Mouse (Mus musculus): Measurements from ENCODE around the gene Sh2d5. TPM values are rescaled to one million over a fixed set of nuclear protein-coding genes. Genes with fewer than 3 reads are reported as not detected.

Sh2d5 gene
- polyA plus RNA-seq, 1 experiment from 2014 or later = 6.8 TPM

GRCm38 (mm10) chr4:138267869-138268268, 17.7 kb downstream of the Sh2d5 start:
- no peak overlapping the region for H3K4me3 ChIP-seq
- 90% methylated on average over 10 of the region's 10 CpGs for WGBS
- H3K4me1 ChIP-seq = peaks cover 5% of the 10 kb centered on the region
- ATAC-seq (replicated peaks) = no peak
- no peaks in the 10 kb centered on the region for H3K9me3 ChIP-seq
- no peak overlapping the region for H3K9ac ChIP-seq (replicated peaks)
- no peaks in the 10 kb centered on the region for H3K36me3 ChIP-seq
- H3K27me3 ChIP-seq = peaks cover 6% of the 10 kb centered on the region; the same call in 1 of the 2 replicates
- no peak overlapping the region for H3K4me2 ChIP-seq (replicated peaks)
- H3K27ac ChIP-seq (replicated peaks) = no peak overlapping the region

DNA sequence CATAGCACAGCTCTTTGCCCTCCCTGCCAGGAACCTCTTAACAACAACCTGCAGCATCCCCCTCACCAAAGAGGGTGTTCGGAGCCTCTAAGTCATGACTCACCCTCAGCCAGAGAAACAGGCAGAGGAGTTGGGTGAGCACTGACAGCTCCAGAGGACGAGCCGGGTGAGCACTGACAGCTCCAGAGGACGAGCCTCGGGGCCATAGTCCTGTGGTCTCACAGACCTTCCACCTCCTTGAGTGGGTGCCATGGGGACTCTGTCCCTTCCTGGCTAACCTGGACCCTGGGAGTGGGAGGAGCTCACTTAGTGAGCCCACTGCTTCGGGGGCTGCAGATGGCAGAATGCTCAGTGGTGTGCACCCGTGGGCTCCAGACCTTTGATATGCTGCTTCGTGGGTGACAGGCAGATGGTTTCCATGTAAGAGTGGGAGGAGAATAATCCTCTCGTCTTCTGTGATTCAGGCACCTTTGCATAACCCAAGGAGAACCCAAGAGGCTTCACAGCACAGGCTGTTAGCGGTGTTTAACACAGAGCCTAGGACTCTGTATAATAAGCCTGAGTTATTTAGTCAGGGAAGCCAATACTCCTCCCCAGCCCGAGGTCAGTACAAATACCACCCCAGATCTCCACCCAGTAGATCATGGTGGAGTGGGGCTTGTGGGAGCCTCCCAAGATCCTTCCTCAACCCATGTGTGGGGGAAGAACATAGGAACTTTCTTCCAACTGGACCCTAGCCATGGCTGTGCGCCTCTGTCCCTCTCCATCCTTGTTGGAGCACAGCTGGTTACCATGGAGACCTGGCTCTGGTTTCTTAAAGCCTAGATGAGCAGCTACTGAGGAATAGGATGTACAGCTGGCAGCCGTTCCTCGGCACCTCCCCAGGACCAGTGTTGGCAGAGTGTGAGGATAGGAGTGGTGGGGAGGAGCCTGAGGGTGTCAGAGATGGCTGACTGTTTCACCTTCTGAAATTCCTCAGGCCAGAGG, 22.1 kb downstream of the Sh2d5 start:
- Histone ChIP-seq H3K27ac (replicated peaks) (no peak overlapping the region), H3K9ac (replicated peaks) (no peak overlapping the region)
- WGBS = 67% methylated on average over 14 of the region's 14 CpGs

GRCm38 (mm10) chr4:138278346-138278745, 28.1 kb downstream of the Sh2d5 start:
- H3K4me3 ChIP-seq = no peak overlapping the region
- no peaks in the 10 kb centered on the region for H3K4me1 ChIP-seq
- no peaks in the 10 kb centered on the region for H3K9me3 ChIP-seq
- H3K27me3 ChIP-seq = no peaks in the 10 kb centered on the region
- H3K27ac ChIP-seq (replicated peaks) = no peak overlapping the region
- ATAC-seq (replicated peaks) = no peak
- 83% methylated on average over 7 of the region's 7 CpGs for WGBS
- H3K9ac ChIP-seq (replicated peaks) = no peak overlapping the region
- H3K4me2 ChIP-seq (replicated peaks) = no peak overlapping the region
- H3K36me3 ChIP-seq = no peaks in the 10 kb centered on the region

More for the DNA sequence above, 22.1 kb downstream of the Sh2d5 start:
- Histone ChIP-seq H3K4me3 (no peak overlapping the region), H3K9me3 (no peaks in the 10 kb centered on the region), H3K36me3 (no peaks in the 10 kb centered on the region), H3K4me1 (peaks cover 6% of the 10 kb centered on the region), H3K4me2 (replicated peaks) (no peak overlapping the region), H3K27me3 (no peaks in the 10 kb centered on the region)
- 0 out of 2 replicates have a peak, but pooled peaks have one; percentile 43 for ATAC-seq (replicated peaks)

- H3K27ac ChIP-seq (replicated peaks) = no peak overlapping the region
- H3K9me3 ChIP-seq = no peaks in the 10 kb centered on the region
- no peaks in the 10 kb centered on the region for H3K36me3 ChIP-seq
- 0 out of 2 replicates have a peak, but pooled peaks have one; percentile 35 for ATAC-seq (replicated peaks)
- 23% methylated on average over 4 of the region's 4 CpGs for WGBS
- H3K27me3 ChIP-seq = no peaks in the 10 kb centered on the region
- H3K4me2 ChIP-seq (replicated peaks) = no peak overlapping the region
- no peak overlapping the region for H3K9ac ChIP-seq (replicated peaks)
- H3K4me1 ChIP-seq = no peaks in the 10 kb centered on the region
- no peak overlapping the region for H3K4me3 ChIP-seq
These were observed 32.6 kb downstream of the Sh2d5 start for GRCm38 (mm10) chr4:138282834-138283233.

GRCm38 (mm10) chr4:138286411-138286810, 36.2 kb downstream of the Sh2d5 start:
- Histone ChIP-seq H3K4me3 (no peak overlapping the region), H3K27ac (replicated peaks) (no peak overlapping the region), H3K9me3 (no peaks in the 10 kb centered on the region), H3K4me1 (no peaks in the 10 kb centered on the region), H3K4me2 (replicated peaks) (no peak overlapping the region), H3K27me3 (no peaks in the 10 kb centered on the region), H3K9ac (replicated peaks) (no peak overlapping the region), H3K36me3 (no peaks in the 10 kb centered on the region)
- ATAC-seq (replicated peaks) = no peak
- 89% methylated on average over 12 of the region's 12 CpGs for WGBS

- Histone ChIP-seq H3K9me3 (no peaks in the 10 kb centered on the region), H3K27me3 (no peaks in the 10 kb centered on the region), H3K4me3 (no peak overlapping the region), H3K36me3 (no peaks in the 10 kb centered on the region), H3K4me2 (replicated peaks) (no peak overlapping the region), H3K27ac (replicated peaks) (no peak overlapping the region), H3K9ac (replicated peaks) (no peak overlapping the region), H3K4me1 (peaks cover 5% of the 10 kb centered on the region; the same call in 1 of the 2 replicates)
- 91% methylated on average over 7 of the region's 7 CpGs for WGBS
- ATAC-seq (replicated peaks) = no peak
These were observed 38.5 kb downstream of the Sh2d5 start for GRCm38 (mm10) chr4:138288691-138289090.

GRCm38 (mm10) chr4:138292028-138292427, 41.8 kb downstream of the Sh2d5 start:
- ATAC-seq (replicated peaks) = no peak
- WGBS = 89% methylated on average over 13 of the region's 13 CpGs
- Histone ChIP-seq H3K36me3 (no peaks in the 10 kb centered on the region), H3K27me3 (no peaks in the 10 kb centered on the region), H3K4me2 (replicated peaks) (no peak overlapping the region), H3K27ac (replicated peaks) (no peak overlapping the region), H3K9me3 (no peaks in the 10 kb centered on the region), H3K4me1 (peaks cover 6% of the 10 kb centered on the region; the same call in 1 of the 2 replicates), H3K9ac (replicated peaks) (no peak overlapping the region), H3K4me3 (no peak overlapping the region)

GRCm38 (mm10) chr4:138293261-138293948, 43.2 kb downstream of the Sh2d5 start:
- no peaks in the 10 kb centered on the region for H3K27me3 ChIP-seq
- no peaks in the 10 kb centered on the region for H3K36me3 ChIP-seq
- H3K9ac ChIP-seq (replicated peaks) = no peak overlapping the region
- H3K4me2 ChIP-seq (replicated peaks) = 0 out of 2 replicates have a peak overlapping the region, but pooled peaks have one; percentile 8
- H3K9me3 ChIP-seq = no peaks in the 10 kb centered on the region
- H3K4me3 ChIP-seq = no peak overlapping the region
- WGBS = 74% methylated on average over 18 of the region's 18 CpGs
- peaks cover 6% of the 10 kb centered on the region; the same call in 1 of the 2 replicates for H3K4me1 ChIP-seq
- ATAC-seq (replicated peaks) = 0 out of 2 replicates have a peak, but pooled peaks have one; percentile 48
- peak overlapping the region; percentile 73 for H3K27ac ChIP-seq (replicated peaks)

DNA sequence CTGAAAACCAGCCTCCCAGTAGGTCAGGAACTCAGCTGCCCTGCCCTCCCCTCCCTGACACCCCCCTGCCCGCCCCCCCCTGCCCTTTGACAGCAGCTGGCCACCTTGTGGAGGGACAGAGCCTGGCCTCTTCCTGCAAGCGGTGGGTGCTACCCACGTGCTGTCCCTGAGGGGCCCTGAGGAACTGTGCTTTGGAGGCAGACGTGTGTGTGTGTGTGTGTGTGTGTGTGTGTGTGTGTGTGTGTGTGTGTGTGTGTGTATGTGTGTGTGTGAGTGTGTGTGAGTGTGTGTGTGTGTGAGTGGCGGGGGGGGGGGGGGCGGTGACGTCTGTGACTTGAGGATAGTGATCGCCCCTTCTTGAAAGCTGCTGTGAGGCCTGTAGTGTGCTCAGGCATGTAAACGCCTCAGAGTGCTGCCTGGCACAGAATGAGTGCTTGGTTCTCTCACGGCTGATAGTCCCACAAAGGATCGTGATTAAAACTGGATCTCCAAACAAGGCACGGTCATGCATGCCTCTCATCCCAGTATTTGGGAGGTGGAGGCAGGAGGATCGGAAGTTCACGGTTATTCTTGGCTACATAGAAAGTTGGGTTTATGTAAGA, 43.8 kb downstream of the Sh2d5 start:
- Histone ChIP-seq H3K36me3 (no peaks in the 10 kb centered on the region), H3K4me1 (peaks cover 6% of the 10 kb centered on the region; the same call in 1 of the 2 replicates), H3K4me3 (no peak overlapping the region), H3K9me3 (no peaks in the 10 kb centered on the region), H3K27ac (replicated peaks) (peak overlapping the region; percentile 73), H3K4me2 (replicated peaks) (no peak overlapping the region), H3K27me3 (no peaks in the 10 kb centered on the region), H3K9ac (replicated peaks) (no peak overlapping the region)
- WGBS = 73% methylated on average over 8 of the region's 14 CpGs
- ATAC-seq (replicated peaks) = 0 out of 2 replicates have a peak, but pooled peaks have one; percentile 16

DNA sequence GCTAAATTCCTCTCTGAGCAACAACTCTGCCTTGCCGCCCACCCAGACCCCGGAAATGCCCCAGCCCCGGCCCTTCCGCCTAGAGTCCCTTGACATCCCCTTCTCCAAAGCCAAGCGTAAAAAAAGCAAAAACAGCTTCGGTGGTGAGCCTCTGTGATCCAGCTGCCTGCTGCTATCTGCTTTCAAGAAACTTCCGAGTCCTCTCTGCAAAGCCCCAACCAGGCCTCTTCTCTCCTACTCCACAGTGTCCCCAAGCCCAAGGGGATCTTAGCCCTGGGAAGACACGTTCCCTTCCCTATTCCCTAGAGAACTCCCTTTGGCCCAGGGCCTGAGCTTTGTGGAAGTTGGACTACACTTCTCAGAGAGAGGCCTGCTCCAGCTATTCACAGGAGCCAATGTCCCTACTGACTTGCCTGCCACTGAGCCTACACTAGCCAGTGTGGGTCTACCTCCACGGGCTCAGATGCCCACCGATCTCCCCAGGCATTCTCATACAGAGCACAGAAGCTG, 51.1 kb downstream of the Sh2d5 start:
- H3K9me3 ChIP-seq = no peaks in the 10 kb centered on the region
- H3K4me2 ChIP-seq (replicated peaks) = no peak overlapping the region
- no peak overlapping the region for H3K27ac ChIP-seq (replicated peaks)
- H3K27me3 ChIP-seq = no peaks in the 10 kb centered on the region
- H3K9ac ChIP-seq (replicated peaks) = no peak overlapping the region
- no peak overlapping the region for H3K4me3 ChIP-seq
- no peaks in the 10 kb centered on the region for H3K36me3 ChIP-seq
- WGBS = 88% methylated on average over 10 of the region's 10 CpGs
- H3K4me1 ChIP-seq = peaks cover 19% of the 10 kb centered on the region
- ATAC-seq (replicated peaks) = no peak

GRCm38 (mm10) chr4:138303011-138303410, 52.8 kb downstream of the Sh2d5 start:
- no peak overlapping the region for H3K4me2 ChIP-seq (replicated peaks)
- peaks cover 32% of the 10 kb centered on the region for H3K4me1 ChIP-seq
- no peak overlapping the region for H3K27ac ChIP-seq (replicated peaks)
- no peaks in the 10 kb centered on the region for H3K27me3 ChIP-seq
- 92% methylated on average over 3 of the region's 3 CpGs for WGBS
- no peak overlapping the region for H3K4me3 ChIP-seq
- ATAC-seq (replicated peaks) = no peak
- no peaks in the 10 kb centered on the region for H3K36me3 ChIP-seq
- no peaks in the 10 kb centered on the region for H3K9me3 ChIP-seq
- no peak overlapping the region for H3K9ac ChIP-seq (replicated peaks)
